In the genomic region with DNA sequence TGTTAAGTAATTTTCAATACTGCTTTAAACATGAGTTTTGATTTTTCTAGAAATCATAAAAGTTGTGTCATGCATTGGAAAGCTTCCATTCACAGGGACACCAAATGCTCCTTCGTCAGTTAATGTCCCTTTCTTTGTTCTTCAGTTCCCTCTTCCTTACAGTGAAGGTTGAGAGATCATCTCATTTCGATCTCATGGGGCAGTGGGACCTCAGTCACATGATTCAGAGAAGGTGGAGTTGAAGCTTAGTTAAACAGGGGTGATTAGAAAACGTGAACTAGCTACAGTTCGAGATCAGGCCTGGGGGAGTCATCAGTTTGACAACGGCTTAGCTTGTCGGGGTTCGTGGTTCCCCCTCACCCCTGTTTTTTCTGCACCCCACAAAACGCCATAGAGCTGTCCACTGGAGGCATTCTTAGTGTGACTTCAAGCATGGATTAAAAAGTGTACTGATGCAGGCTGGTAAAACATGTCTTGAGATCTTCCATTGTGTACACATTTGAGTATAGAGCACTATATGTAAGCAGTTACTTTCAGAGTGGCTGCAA, we compare ENCODE assay signal across 10 mouse cellular contexts. TPM values are rescaled to one million over a fixed set of nuclear protein-coding genes. Genes with fewer than 3 reads are reported as not detected.
DNase-seq lines count a peak whose midpoint lies in the region; ATAC-seq and TF ChIP-seq lines count a peak whose summit lies in the region.
"Had no signal": no experiment of that assay in that cellular context is flagged by ENCODE, and none has a peak within 500 bp of the region (broad histone marks: within the 10 kb centered on the region; RNA-seq: fewer than 3 reads in every experiment).

No protein-coding gene starts in this region.

- intact Hi-C loops in heart, postnatal 36 days (cut with DNase I), result no loop called here

- H3K4me2 ChIP-seq in heart, embryonic 15.5 days, result peak overlapping the region; percentile 88
- peak overlapping the region; percentile 76; the same call in 1 of the 2 replicates for H3K4me2 ChIP-seq in embryonic facial prominence, embryonic 15.5 days (replicated peaks)
- H3K4me2 ChIP-seq in liver, embryonic 14.5 days (ENCODE audit: low read depth), result peak overlapping the region; percentile 96

- H3K4me1 ChIP-seq in heart, embryonic 15.5 days (replicated peaks), result peaks cover 21% of the 10 kb centered on the region; the same call in 1 of the 2 replicates
- peaks cover 14% of the 10 kb centered on the region; the same call in 1 of the 2 replicates for H3K4me1 ChIP-seq in embryonic facial prominence, embryonic 15.5 days
- peaks cover 10 to 31% of the 10 kb centered on the region in 2 experiments for H3K4me1 ChIP-seq in liver, embryonic 14.5 days (replicated peaks; ENCODE audit: control insufficient read depth in 2 of 2, insufficient read depth in 2 of 2, low read length in 1 of 2)

- H3K9me3 ChIP-seq in heart, embryonic 15.5 days (replicated peaks), result no peaks in the 10 kb centered on the region
- H3K9me3 ChIP-seq in embryonic facial prominence, embryonic 15.5 days (replicated peaks), result no peaks in the 10 kb centered on the region
- no peaks in the 10 kb centered on the region for H3K9me3 ChIP-seq in liver, embryonic 14.5 days (ENCODE audit: control insufficient read depth, low read length)

- ATAC-seq in heart, embryonic 15.5 days (replicated peaks; ENCODE audit: insufficient number of reproducible peaks, insufficient read depth, low FRiP score, low read depth), result no peak
- no peak for ATAC-seq in embryonic facial prominence, embryonic 15.5 days (ENCODE audit: insufficient number of reproducible peaks, low FRiP score, low TSS enrichment, low read depth)
- ATAC-seq in liver, embryonic 14.5 days (ENCODE audit: insufficient read depth), result no peak

- peak overlapping the region; percentile 42; the same call in 1 of the 2 replicates for H3K27ac ChIP-seq in heart, embryonic 15.5 days
- H3K27ac ChIP-seq in embryonic facial prominence, embryonic 15.5 days (replicated peaks), result no peak overlapping the region
- no peak overlapping the region for H3K27ac ChIP-seq in liver, embryonic 14.5 days

- WGBS in heart, embryonic 15.5 days, result 59% methylated on average over 8 of the region's 8 CpGs
- WGBS in embryonic facial prominence, embryonic 15.5 days, result 46% methylated on average over 8 of the region's 8 CpGs
- 38% methylated on average over 8 of the region's 8 CpGs for WGBS in liver, embryonic 14.5 days (ENCODE audit: insufficient replicate concordance)

- peak overlapping the region; percentile 89; the same call in 1 of the 2 replicates for H3K4me3 ChIP-seq in heart, embryonic 15.5 days
- peak overlapping the region; percentile 85 for H3K4me3 ChIP-seq in embryonic facial prominence, embryonic 15.5 days (replicated peaks)
- H3K4me3 ChIP-seq in liver, embryonic 14.5 days (ENCODE audit: insufficient read depth in 1 of 2, low read depth in 2 of 2, low read length in 2 of 2), result no peak overlapping the region

- no peak for TF ChIP-seq CTCF in liver, embryonic 14.5 days (IDR thresholded peaks at IDR 0.05; ENCODE audit: low read depth)

- no peak overlapping the region for H3K9ac ChIP-seq in heart, embryonic 15.5 days
- H3K9ac ChIP-seq in embryonic facial prominence, embryonic 15.5 days, result no peak overlapping the region
- no peak overlapping the region for H3K9ac ChIP-seq in liver, embryonic 14.5 days (replicated peaks)

- no peaks in the 10 kb centered on the region for H3K36me3 ChIP-seq in heart, embryonic 15.5 days
- no peaks in the 10 kb centered on the region for H3K36me3 ChIP-seq in embryonic facial prominence, embryonic 15.5 days
- no peaks in the 10 kb centered on the region for H3K36me3 ChIP-seq in liver, embryonic 14.5 days (replicated peaks; ENCODE audit: control insufficient read depth, insufficient read depth, low read depth)

- no peaks in the 10 kb centered on the region for H3K27me3 ChIP-seq in heart, embryonic 15.5 days
- H3K27me3 ChIP-seq in embryonic facial prominence, embryonic 15.5 days, result no peaks in the 10 kb centered on the region
- no peaks in the 10 kb centered on the region for H3K27me3 ChIP-seq in liver, embryonic 14.5 days (ENCODE audit: control insufficient read depth, insufficient read depth, low read length)

- no peak for TF ChIP-seq EP300 in liver, embryonic 14.5 days (IDR thresholded peaks at IDR 0.05; ENCODE audit: low read depth)

- no peak for DNase-seq in heart, postnatal 36 days
- DNase-seq in B cell, adult 2 months, result peak; percentile 15 to 21
- DNase-seq in liver, embryonic 14.5 days (ENCODE audit: low read depth in 3 of 3, low spot score in 3 of 3), result no peak
- DNase-seq in T-cell, adult 2 months (ENCODE audit: low spot score), result no peak
- no peak for DNase-seq in ovary, postnatal 36 days (ENCODE audit: low spot score)
- DNase-seq in cerebellum, adult 9-11 months, result no peak
- DNase-seq: layer of hippocampus, postnatal 36 days had no signal

RNA-seq across cellular contexts. Expression of a gene that starts 1.2 kb away (rescaled TPM):
- 4.1 TPM in 2 replicates for polyA plus RNA-seq in heart, embryonic 15.5 days (2015; fragmentation: Nextera tagmentation; extraction: Ambion mirVana)
- 1 to 10 TPM; 7.7 to 9.5 TPM for total RNA-seq in heart, postnatal 36 days (2021)
- polyA plus RNA-seq in embryonic facial prominence, embryonic 15.5 days (2015; fragmentation: Nextera tagmentation; extraction: Ambion mirVana), result 8.2 and 11.0 TPM in 2 replicates
- polyA plus RNA-seq in liver, embryonic 14.5 days (2012; rRNA removed), result 3.3 and 3.4 TPM in 2 replicates
- 5.4 and 7.1 TPM in 2 replicates for polyA plus RNA-seq in liver, embryonic 14.5 days (2014; fragmentation: Nextera tagmentation; extraction: Ambion mirVana)

RNA-seq across cellular contexts. Expression of a gene that starts 1.3 kb away (rescaled TPM):
- polyA plus RNA-seq in heart, embryonic 15.5 days (2015; fragmentation: Nextera tagmentation; extraction: Ambion mirVana), result 26.3 and 31.6 TPM in 2 replicates
- 10 to 100 TPM; 58.7 to 61.0 TPM for total RNA-seq in heart, postnatal 36 days (2021)
- 55.5 and 57.1 TPM in 2 replicates for polyA plus RNA-seq in embryonic facial prominence, embryonic 15.5 days (2015; fragmentation: Nextera tagmentation; extraction: Ambion mirVana)
- polyA plus RNA-seq in liver, embryonic 14.5 days (2012; rRNA removed), result 12.8 and 15.0 TPM in 2 replicates
- polyA plus RNA-seq in liver, embryonic 14.5 days (2014; fragmentation: Nextera tagmentation; extraction: Ambion mirVana), result 20.2 and 21.9 TPM in 2 replicates

RNA-seq across cellular contexts. Expression of a gene that starts 17.9 kb away (rescaled TPM):
- not detected in 2 replicates for polyA plus RNA-seq in heart, embryonic 15.5 days (2015; fragmentation: Nextera tagmentation; extraction: Ambion mirVana)
- total RNA-seq in heart, postnatal 36 days (2021), result not detected
- not detected in 2 replicates for polyA plus RNA-seq in embryonic facial prominence, embryonic 15.5 days (2015; fragmentation: Nextera tagmentation; extraction: Ambion mirVana)
- not detected in 2 replicates for polyA plus RNA-seq in liver, embryonic 14.5 days (2012; rRNA removed)
- polyA plus RNA-seq in liver, embryonic 14.5 days (2014; fragmentation: Nextera tagmentation; extraction: Ambion mirVana), result not detected in 2 replicates
- total RNA-seq: layer of hippocampus, postnatal 36 days had no signal

RNA-seq across cellular contexts. Expression of a gene that starts 22.1 kb away (rescaled TPM):
- polyA plus RNA-seq in heart, embryonic 15.5 days (2015; fragmentation: Nextera tagmentation; extraction: Ambion mirVana), result not detected in 2 replicates
- not detected for total RNA-seq in heart, postnatal 36 days (2021)
- polyA plus RNA-seq in embryonic facial prominence, embryonic 15.5 days (2015; fragmentation: Nextera tagmentation; extraction: Ambion mirVana), result not detected in 2 replicates
- not detected in 2 replicates for polyA plus RNA-seq in liver, embryonic 14.5 days (2012; rRNA removed)
- polyA plus RNA-seq in liver, embryonic 14.5 days (2014; fragmentation: Nextera tagmentation; extraction: Ambion mirVana), result not detected in 2 replicates
- total RNA-seq: layer of hippocampus, postnatal 36 days had no signal
- polyA plus RNA-seq: testis, adult 2 months had no signal

RNA-seq across cellular contexts. Expression of a gene that starts 31.6 kb away (rescaled TPM):
- polyA plus RNA-seq in heart, embryonic 15.5 days (2015; fragmentation: Nextera tagmentation; extraction: Ambion mirVana), result 0.66 and 1.2 TPM in 2 replicates
- total RNA-seq in heart, postnatal 36 days (2021), result under 1 TPM; 0.28 to 0.87 TPM
- 0.92 and 2.0 TPM in 2 replicates for polyA plus RNA-seq in embryonic facial prominence, embryonic 15.5 days (2015; fragmentation: Nextera tagmentation; extraction: Ambion mirVana)
- 1.9 and 2.8 TPM in 2 replicates for polyA plus RNA-seq in liver, embryonic 14.5 days (2012; rRNA removed)
- 3.6 TPM in 2 replicates for polyA plus RNA-seq in liver, embryonic 14.5 days (2014; fragmentation: Nextera tagmentation; extraction: Ambion mirVana)

Comparison
In these comparisons a context has a peak if more than half of its experiments do, and no peak if none do; other contexts are left out.
1. H3K4me3 ChIP-seq: peak in heart, embryonic 15.5 days (single experiment) and embryonic facial prominence, embryonic 15.5 days (single experiment); none in liver, embryonic 14.5 days (0 of 2).
2. DNase-seq: peak in B cell, adult 2 months (2 of 2); none in heart, postnatal 36 days (0 of 2), liver, embryonic 14.5 days (0 of 3), T-cell, adult 2 months (single experiment), ovary, postnatal 36 days (single experiment) and cerebellum, adult 9-11 months (single experiment).
3. Peak in every context shown above with its lines, with median percentiles within 50 percentile points of each other: H3K4me2 ChIP-seq.